Mouse (Mus musculus) midbrain, embryonic 12.5 days (tissue): ENCODE measurements at regions not wholly inside any gene's neighbourhood (a gene's known extent, or its start where the extent isn't known, plus 50 kb on each side); places are given as distances from the start of the nearest gene placed in this dataset.
A peak's percentile ranks its signal among the peaks of the same experiment; 100 is the strongest.

Experiments used
- ATAC-seq: fragments of 200-750 bp; cut with Nextera tagmentation; 2 replicates; pipeline ENCODE4 v1.8.0; 2017; ENCODE audit warnings: low read depth, moderate TSS enrichment, moderate library complexity; ENCODE audit not compliant: low FRiP score
- H3K27ac ChIP-seq: fragments of 300-500 bp; sonication (generic); replicated peaks from 2 replicates; pipeline ENCODE4 v1.5.1; 2016; ENCODE audit warnings: mild to moderate bottlenecking
- H3K27me3 ChIP-seq: fragments of 300-500 bp; sonication (generic); 2 replicates; pipeline ENCODE4 v1.6.1; 2016; ENCODE audit warnings: mild to moderate bottlenecking
- H3K36me3 ChIP-seq: fragments of 300-500 bp; sonication (generic); 2 replicates; pipeline ENCODE4 v1.6.1; 2016
- H3K4me1 ChIP-seq: fragments of 300-500 bp; sonication (generic); 2 replicates; pipeline ENCODE4 v1.6.1; 2016
- H3K4me2 ChIP-seq: fragments of 300-500 bp; sonication (generic); replicated peaks from 2 replicates; pipeline ENCODE4 v1.6.1; 2016; ENCODE audit warnings: mild to moderate bottlenecking, moderate library complexity
- H3K4me3 ChIP-seq: fragments of 300-500 bp; sonication (generic); 2 replicates; pipeline ENCODE4 v1.5.1; 2016; ENCODE audit warnings: mild to moderate bottlenecking
- H3K9ac ChIP-seq: fragments of 300-500 bp; sonication (generic); replicated peaks from 2 replicates; pipeline ENCODE4 v1.6.1; 2016; ENCODE audit warnings: mild to moderate bottlenecking, moderate library complexity
- H3K9me3 ChIP-seq: fragments of 300-500 bp; sonication (generic); 2 replicates; pipeline ENCODE4 v1.6.1; 2016; ENCODE audit warnings: mild to moderate bottlenecking
- WGBS: fragments of 180-500 bp; shearing (Covaris S2); methylation state at CpG from one replicate; pipeline ENCODE4 v1.1.7; 2016; 5-methylcytosine and 5-hydroxymethylcytosine counted together

DNA sequence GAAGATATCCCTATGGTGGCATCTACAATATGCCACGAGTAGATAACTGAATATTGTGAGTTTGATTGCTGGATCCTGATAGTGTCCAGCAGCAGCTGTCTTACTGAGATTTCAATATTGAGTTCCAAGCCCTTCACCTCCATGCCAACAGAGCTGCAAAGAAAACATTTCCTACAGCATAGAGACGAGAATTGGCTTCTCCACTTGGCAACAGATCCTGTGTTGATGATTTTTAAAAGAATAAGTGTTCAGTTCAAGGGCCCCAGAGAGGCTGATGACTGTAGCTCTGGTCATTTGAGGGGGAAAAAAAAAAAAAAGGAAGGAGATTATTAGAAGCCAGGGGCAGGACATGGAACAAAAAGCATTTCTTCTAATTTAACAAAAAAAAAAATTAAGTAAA is 284.7 kb downstream of the Efnb2 start:
- Histone ChIP-seq H3K36me3 (no peaks in the 10 kb centered on the region), H3K9me3 (no peaks in the 10 kb centered on the region), H3K9ac (no peak overlapping the region), H3K4me3 (no peak overlapping the region), H3K27me3 (peaks cover 18% of the 10 kb centered on the region; the same call in 1 of the 2 replicates), H3K4me1 (peaks cover 10% of the 10 kb centered on the region), H3K4me2 (no peak overlapping the region), H3K27ac (no peak overlapping the region)
- 57% methylated on average over 2 of the region's 2 CpGs for WGBS
- peak; percentile 23; the same call in 1 of the 2 replicates for ATAC-seq

DNA sequence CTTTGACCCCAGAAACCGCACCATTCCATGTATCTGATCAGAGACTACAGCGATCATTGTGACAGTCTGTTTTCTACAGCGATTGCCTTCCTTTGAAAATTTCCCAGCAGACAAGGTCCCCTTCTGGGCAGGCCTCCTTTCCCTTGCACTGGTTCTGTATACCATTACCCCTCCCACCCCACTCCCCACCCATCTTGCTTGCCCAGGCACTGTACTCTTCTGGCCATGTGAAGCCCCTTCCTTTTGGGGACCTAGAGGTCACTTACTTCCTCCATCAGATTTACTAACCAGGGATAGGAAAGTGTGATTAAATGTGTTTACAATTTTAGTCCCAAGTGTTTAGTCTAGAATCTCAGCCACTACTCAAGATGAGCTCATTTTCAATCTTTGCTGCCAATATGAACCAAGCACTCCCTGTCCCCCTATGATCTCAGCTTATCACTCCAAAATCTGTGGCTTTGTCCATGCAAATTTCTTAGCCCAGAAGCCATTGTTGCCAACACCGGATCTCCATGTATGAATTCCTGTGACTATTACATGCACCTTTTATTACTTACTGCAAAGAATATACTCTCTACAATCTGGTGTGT is 293.7 kb downstream of the Efnb2 start:
- Histone ChIP-seq H3K4me2 (no peak overlapping the region), H3K9me3 (no peaks in the 10 kb centered on the region), H3K4me3 (no peak overlapping the region), H3K4me1 (no peaks in the 10 kb centered on the region), H3K9ac (no peak overlapping the region), H3K27me3 (no peaks in the 10 kb centered on the region), H3K36me3 (no peaks in the 10 kb centered on the region), H3K27ac (no peak overlapping the region)
- WGBS, result 81% methylated on average over 4 of the region's 4 CpGs
- no peak for ATAC-seq

DNA sequence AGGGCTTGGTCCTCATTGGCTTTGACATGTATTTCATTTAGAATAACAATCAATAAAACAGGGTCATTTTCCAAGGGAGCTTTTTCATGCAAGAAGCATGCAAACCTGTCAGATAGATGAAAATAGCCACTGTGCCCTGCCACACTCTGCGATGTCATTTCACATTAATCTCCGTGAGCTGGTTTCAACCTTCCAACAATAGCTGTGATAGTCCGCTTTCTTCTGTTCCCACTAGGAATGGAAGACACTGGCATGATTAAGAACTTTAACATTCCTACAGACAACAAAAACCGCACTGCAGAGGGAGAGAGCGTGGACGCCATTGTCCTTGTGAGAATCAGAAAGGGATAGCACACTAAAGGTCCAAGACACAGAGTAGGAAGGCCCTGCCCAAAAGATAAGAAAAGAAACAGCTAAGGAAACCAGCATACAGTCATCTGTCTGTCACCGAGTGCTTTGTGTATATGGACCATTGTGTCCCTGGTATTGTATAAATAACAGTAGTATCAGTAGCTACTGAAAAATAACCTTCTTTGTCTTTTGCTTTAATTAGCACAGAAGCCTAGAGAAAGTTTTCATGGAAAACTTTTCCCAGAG is 299.0 kb downstream of the Efnb2 start:
- Histone ChIP-seq H3K9ac (no peak overlapping the region), H3K27ac (no peak overlapping the region), H3K9me3 (no peaks in the 10 kb centered on the region), H3K36me3 (no peaks in the 10 kb centered on the region), H3K4me1 (no peaks in the 10 kb centered on the region; the same call in 1 of the 2 replicates), H3K4me2 (no peak overlapping the region), H3K4me3 (no peak overlapping the region), H3K27me3 (peaks cover 5% of the 10 kb centered on the region; the same call in 1 of the 2 replicates)
- WGBS, result 52% methylated on average over 7 of the region's 7 CpGs
- ATAC-seq, result peak; percentile 72; the same call in 1 of the 2 replicates

DNA sequence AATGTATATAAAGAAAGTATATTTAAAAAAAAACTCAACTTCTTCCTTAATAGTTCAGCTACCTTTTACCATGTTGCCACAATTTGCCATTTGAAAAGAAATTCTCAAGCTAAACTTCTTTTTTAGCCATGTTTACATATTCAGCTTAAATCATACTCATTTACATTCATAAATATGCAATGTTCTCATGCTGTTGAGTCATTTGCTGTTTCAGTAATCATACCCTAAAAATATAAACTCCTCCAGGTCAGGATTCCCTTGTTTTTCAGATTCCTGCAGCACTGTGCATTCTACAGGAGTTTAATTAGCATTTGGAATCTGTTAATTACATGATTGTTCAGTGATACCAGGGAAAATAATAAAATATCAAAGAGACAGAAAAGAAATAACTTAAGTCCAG is 300.5 kb downstream of the Efnb2 start:
- no peak overlapping the region for H3K4me2 ChIP-seq
- peaks cover 5% of the 10 kb centered on the region; the same call in 1 of the 2 replicates for H3K27me3 ChIP-seq
- H3K36me3 ChIP-seq, result no peaks in the 10 kb centered on the region
- H3K9ac ChIP-seq, result no peak overlapping the region
- H3K9me3 ChIP-seq, result no peaks in the 10 kb centered on the region
- no peaks in the 10 kb centered on the region; the same call in 1 of the 2 replicates for H3K4me1 ChIP-seq
- H3K27ac ChIP-seq, result no peak overlapping the region
- H3K4me3 ChIP-seq, result no peak overlapping the region
- no peak for ATAC-seq

DNA sequence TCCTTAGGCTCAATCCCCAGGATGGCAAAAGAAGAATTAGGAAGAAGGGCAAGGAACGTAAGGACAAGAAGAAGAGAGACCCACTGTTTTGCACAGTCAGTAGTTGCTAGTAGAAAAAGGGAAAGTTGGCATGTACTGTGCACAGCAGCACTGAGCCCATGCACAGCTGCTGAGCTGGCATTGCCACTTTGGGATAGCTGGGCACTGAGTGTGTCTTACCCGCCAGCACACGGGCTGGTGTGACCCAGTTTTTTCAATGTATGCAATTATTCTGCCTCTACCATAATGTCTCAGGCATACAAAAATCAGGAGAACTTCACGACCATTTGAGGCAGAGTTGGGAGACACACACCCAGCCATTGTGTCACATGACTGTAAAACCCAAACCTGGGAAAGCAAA is 306.1 kb downstream of the Efnb2 start:
- Histone ChIP-seq H3K27ac (no peak overlapping the region), H3K4me3 (no peak overlapping the region), H3K27me3 (peaks cover 9% of the 10 kb centered on the region), H3K4me1 (no peaks in the 10 kb centered on the region), H3K9me3 (no peaks in the 10 kb centered on the region), H3K36me3 (no peaks in the 10 kb centered on the region), H3K9ac (no peak overlapping the region), H3K4me2 (no peak overlapping the region)
- ATAC-seq, result no peak
- 92% methylated on average over 4 of the region's 4 CpGs for WGBS

DNA sequence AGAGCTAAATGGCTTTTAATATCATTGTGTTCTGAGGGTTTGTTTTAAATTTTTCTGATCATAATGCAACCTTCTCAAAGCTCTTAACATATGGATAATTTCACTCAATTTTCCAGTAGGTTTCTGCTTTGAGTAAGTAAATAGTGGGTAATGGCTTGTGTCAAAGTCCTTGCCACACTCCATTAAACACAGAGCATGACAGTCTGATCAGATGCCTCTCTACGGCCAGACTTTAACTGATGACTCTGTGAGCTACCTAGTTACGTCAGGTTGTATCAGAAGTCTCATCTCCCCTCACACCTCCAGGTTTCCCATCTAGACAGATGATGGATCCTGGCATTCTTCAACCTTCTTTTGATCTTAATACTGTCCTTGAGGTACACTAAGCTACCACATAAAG is 316.4 kb downstream of the Efnb2 start:
- Histone ChIP-seq H3K9ac (no peak overlapping the region), H3K9me3 (no peaks in the 10 kb centered on the region), H3K36me3 (no peaks in the 10 kb centered on the region), H3K27ac (no peak overlapping the region), H3K27me3 (peaks cover 5% of the 10 kb centered on the region; the same call in 1 of the 2 replicates), H3K4me2 (no peak overlapping the region), H3K4me3 (no peak overlapping the region), H3K4me1 (no peaks in the 10 kb centered on the region)
- WGBS, result 79% methylated on average over 2 of the region's 2 CpGs
- ATAC-seq, result no peak

DNA sequence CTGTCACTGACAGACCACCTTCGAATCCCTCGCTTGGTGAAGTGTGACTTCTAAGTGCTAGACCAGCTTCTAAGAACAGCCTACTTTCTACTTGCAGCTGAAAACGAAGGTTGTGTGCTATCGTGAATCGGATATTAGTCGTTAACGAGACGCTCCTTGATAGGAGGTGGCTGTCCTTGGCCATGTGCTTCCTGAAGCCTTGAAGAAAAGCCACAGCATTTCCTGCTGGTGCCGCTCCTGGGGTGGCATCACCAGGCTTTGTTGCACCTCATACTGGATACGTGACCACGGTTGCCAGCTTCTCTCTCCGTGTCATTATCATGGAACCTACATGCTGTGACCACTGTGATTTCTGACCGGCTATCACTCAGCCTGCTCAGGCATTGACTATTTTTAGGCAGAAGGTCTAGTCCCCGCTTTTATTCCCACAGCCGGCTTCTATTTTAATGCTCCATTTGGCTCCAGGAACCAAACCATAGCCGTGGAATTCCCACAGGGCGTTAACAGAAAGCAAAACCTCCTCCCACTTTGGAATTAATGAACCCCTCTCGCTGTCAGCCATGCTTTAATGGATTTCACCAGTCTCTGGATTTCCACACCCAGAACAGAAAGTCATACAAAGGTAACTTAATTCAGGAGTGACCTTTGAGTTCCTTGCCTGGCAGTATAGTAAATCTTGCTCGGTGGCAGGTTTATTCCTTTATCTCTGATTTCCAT is 325.6 kb downstream of the Efnb2 start:
- Histone ChIP-seq H3K4me2 (0 out of 2 replicates have a peak overlapping the region, but pooled peaks have one; percentile 5), H3K4me1 (0 out of 2 replicates have a peak, but pooled peaks cover 7% of the 10 kb centered on the region), H3K9ac (no peak overlapping the region), H3K4me3 (no peak overlapping the region), H3K36me3 (no peaks in the 10 kb centered on the region), H3K27me3 (0 out of 2 replicates have a peak, but pooled peaks cover 12% of the 10 kb centered on the region), H3K27ac (no peak overlapping the region), H3K9me3 (no peaks in the 10 kb centered on the region)
- 70% methylated on average over 19 of the region's 19 CpGs for WGBS
- ATAC-seq, result peak; percentile 34; the same call in 1 of the 2 replicates

DNA sequence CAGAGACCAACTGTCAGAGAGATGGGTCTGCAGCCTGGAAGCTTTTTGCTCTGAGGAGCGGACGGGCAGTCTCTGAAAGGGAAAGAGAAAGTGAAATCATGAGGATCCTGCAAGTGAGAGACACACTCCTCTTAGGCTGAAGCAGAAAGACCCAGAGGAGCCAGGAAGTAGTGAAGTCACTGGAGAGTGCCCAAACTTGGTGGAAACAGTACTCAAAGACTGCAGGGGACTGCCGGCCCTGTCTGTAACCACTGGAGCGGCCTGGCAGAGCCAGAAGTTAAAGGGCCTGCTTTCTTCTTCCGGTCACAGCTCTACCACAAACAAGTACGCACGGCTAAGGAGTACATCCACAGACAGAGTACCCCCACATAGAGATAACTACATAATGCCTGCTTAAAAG is 326.5 kb downstream of the Efnb2 start:
- H3K9me3 ChIP-seq, result no peaks in the 10 kb centered on the region
- H3K4me1 ChIP-seq, result 0 out of 2 replicates have a peak, but pooled peaks cover 7% of the 10 kb centered on the region
- WGBS, result 73% methylated on average over 7 of the region's 7 CpGs
- H3K4me2 ChIP-seq, result no peak overlapping the region
- no peak for ATAC-seq
- H3K9ac ChIP-seq, result no peak overlapping the region
- H3K27ac ChIP-seq, result no peak overlapping the region
- H3K27me3 ChIP-seq, result 0 out of 2 replicates have a peak, but pooled peaks cover 12% of the 10 kb centered on the region
- H3K36me3 ChIP-seq, result no peaks in the 10 kb centered on the region
- no peak overlapping the region for H3K4me3 ChIP-seq

DNA sequence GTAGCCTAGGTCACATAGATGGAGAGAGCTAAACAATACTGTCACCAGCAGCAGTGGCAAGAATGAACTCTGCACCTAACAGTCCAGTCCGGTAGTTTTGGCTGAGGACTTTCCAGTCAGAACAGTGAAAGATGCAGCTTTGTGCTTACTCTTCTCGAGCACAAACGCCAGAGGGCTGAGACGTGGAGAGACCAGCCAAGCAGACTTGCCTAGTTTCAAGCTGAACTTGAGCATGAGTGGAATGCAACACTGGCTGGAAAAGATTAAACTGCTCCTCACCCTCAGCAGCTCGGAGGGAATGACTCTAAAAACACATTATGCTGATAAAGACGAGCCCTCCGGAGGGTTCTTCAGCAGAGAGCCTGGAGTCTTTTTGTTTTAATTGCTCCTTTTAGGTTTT is 329.8 kb downstream of the Efnb2 start:
- WGBS, result 78% methylated on average over 7 of the region's 7 CpGs
- ATAC-seq, result no peak
- Histone ChIP-seq H3K9me3 (no peaks in the 10 kb centered on the region), H3K36me3 (no peaks in the 10 kb centered on the region), H3K4me1 (0 out of 2 replicates have a peak, but pooled peaks cover 12% of the 10 kb centered on the region), H3K27me3 (peaks cover 14% of the 10 kb centered on the region), H3K4me3 (no peak overlapping the region), H3K27ac (no peak overlapping the region), H3K4me2 (no peak overlapping the region), H3K9ac (no peak overlapping the region)

DNA sequence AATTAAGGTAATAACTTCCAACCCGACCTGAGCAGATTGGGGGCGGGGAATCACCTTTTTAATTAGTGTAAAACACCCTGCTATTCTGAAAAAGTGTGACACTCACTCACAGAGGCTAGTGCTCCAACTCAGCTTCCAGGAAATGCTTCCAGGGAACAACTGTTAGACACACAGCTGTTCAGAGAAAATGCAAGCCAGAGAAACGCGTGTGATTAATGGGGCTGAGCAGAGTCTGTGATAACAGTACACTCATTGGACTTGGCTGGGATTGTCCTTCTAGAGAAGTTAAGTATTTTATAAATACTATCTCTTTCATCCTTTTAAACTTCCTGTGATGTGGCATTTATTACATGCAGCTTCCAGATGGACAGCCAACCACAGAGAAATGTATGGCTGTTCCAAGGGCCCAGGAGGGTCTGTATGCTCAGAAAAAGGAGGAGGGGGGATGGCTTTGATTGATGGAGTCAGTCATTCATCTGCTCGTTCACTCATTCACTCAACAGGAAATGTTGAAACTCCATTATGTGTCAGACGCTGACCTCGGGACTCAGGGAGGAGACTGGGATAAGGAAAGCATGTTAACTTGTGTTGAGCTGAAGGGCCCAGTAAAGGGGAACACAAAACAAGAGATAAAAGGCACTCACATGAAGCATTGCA is 332.9 kb downstream of the Efnb2 start:
- peaks cover 16% of the 10 kb centered on the region for H3K27me3 ChIP-seq
- H3K4me2 ChIP-seq, result no peak overlapping the region
- 60% methylated on average over 7 of the region's 7 CpGs for WGBS

DNA sequence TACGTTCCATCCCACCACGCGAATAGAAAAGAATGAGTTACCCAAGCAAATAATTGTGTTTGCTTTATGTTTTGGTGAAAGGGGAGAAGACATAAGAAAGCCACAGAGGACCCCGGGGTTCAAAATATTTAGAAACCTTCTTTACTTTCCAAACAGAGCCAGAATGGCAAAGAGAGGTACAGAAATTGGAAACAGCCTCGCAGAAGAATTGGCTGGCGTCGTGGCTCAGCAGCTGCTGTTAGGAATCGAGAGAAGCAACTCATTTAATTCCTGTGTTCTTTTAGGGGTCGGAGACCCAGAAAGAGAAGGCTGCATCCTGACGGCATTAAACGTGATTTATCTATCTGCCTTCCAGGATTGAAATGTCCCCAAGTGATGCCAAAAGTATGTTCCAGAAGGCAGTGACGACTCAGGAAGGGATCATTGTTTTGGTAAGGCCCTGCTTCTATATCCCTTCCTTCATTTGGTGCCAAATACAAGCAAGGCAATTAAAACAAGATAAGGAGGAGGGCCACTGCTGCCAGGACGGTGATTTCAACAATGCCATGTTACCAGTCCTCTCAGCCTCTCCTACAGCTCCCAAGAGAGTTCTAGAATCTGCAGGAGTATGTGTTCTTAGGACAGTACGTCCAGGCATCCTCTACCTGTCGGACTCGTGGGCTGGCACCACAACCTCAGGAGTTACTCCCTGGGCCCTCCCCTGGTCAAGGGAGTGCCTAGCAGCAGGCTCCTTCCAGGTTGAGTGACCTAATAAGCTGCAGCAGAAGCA is 334.8 kb downstream of the Efnb2 start:
- Histone ChIP-seq H3K4me2 (no peak overlapping the region), H3K27me3 (peaks cover 16% of the 10 kb centered on the region), H3K9ac (no peak overlapping the region), H3K4me3 (no peak overlapping the region), H3K36me3 (no peaks in the 10 kb centered on the region), H3K27ac (no peak overlapping the region), H3K4me1 (0 out of 2 replicates have a peak, but pooled peaks cover 4% of the 10 kb centered on the region), H3K9me3 (no peaks in the 10 kb centered on the region; the same call in 1 of the 2 replicates)
- ATAC-seq, result no peak
- WGBS, result 69% methylated on average over 16 of the region's 16 CpGs

More for the DNA sequence above, 332.9 kb downstream of the Efnb2 start:
- no peaks in the 10 kb centered on the region for H3K9me3 ChIP-seq
- H3K27ac ChIP-seq, result no peak overlapping the region
- H3K4me3 ChIP-seq, result no peak overlapping the region
- no peak for ATAC-seq
- no peaks in the 10 kb centered on the region for H3K36me3 ChIP-seq
- H3K9ac ChIP-seq, result no peak overlapping the region
- 0 out of 2 replicates have a peak, but pooled peaks cover 4% of the 10 kb centered on the region for H3K4me1 ChIP-seq
